8 mouse cellular contexts compared by ENCODE assay signal in genomic region chr1:88923791-88924581, GRCm38 (mm10).
A peak's percentile ranks its signal among the peaks of the same experiment; 100 is the strongest.
DNase-seq lines count a peak whose midpoint lies in the region; ATAC-seq and TF ChIP-seq lines count a peak whose summit lies in the region.

No protein-coding gene starts in this region.

- ATAC-seq in lung, postnatal 0 days, result peak; percentile 80

- no peaks in the 10 kb centered on the region for H3K9me3 ChIP-seq in lung, postnatal 0 days (ENCODE audit: low read length)

- H3K4me3 ChIP-seq in lung, postnatal 0 days (ENCODE audit: low read depth, low read length), result no peak overlapping the region

- H3K4me1 ChIP-seq in lung, postnatal 0 days (ENCODE audit: insufficient read depth, low read depth, low read length), result no peaks in the 10 kb centered on the region; the same call in 1 of the 2 replicates

- H3K36me3 ChIP-seq in lung, postnatal 0 days (ENCODE audit: insufficient read depth, low read length), result no peaks in the 10 kb centered on the region

- 46% methylated on average over 7 of the region's 7 CpGs for WGBS in lung, postnatal 0 days

- no peak overlapping the region for H3K9ac ChIP-seq in lung, postnatal 0 days (replicated peaks; ENCODE audit: low read depth)

- H3K4me2 ChIP-seq in lung, postnatal 0 days (replicated peaks; ENCODE audit: low read depth, low read length), result no peak overlapping the region

- peak; percentile 22; the same call in 1 of the 2 replicates for TF ChIP-seq EP300 in lung, postnatal 0 days (IDR thresholded peaks at IDR 0.05)

- DNase-seq in embryo, embryonic 10 days (ENCODE audit: low spot score), result peak; percentile 25
- no peak for DNase-seq in embryo, embryonic 9.5 days (ENCODE audit: extremely low spot score)
- peak; percentile 60 for DNase-seq in lung, postnatal 0 days (ENCODE audit: low spot score)
- no peak for DNase-seq in lung, adult 18-20 months
- DNase-seq in lung, postnatal 10 days, result peak; percentile 56
- DNase-seq in spleen, postnatal 14 days (ENCODE audit: low spot score in 2 of 2), result no peak
- DNase-seq in cerebellum, postnatal 36 days, result no peak
- no peak for DNase-seq in left cerebral cortex, adult 11 months (ENCODE audit: low spot score)

- no peak overlapping the region for H3K27ac ChIP-seq in lung, postnatal 0 days (ENCODE audit: low read length)

- no peaks in the 10 kb centered on the region for H3K27me3 ChIP-seq in lung, postnatal 0 days (replicated peaks; ENCODE audit: insufficient read depth, low read length)

- TF ChIP-seq CTCF in lung, postnatal 0 days (IDR thresholded peaks at IDR 0.05), result no peak

Comparison
In these comparisons a context has a peak if more than half of its experiments do, and no peak if none do; other contexts are left out.
1. DNase-seq: peak in embryo, embryonic 10 days (single experiment), lung, postnatal 0 days (single experiment) and lung, postnatal 10 days (single experiment); none in embryo, embryonic 9.5 days (single experiment), lung, adult 18-20 months (0 of 2), spleen, postnatal 14 days (0 of 2), cerebellum, postnatal 36 days (0 of 2) and left cerebral cortex, adult 11 months (single experiment).